Mouse (Mus musculus) lung, embryonic 15.5 days (tissue): Measurements from ENCODE around the gene P2rx2. TPM values are rescaled to one million over a fixed set of nuclear protein-coding genes. Genes with fewer than 3 reads are reported as not detected.

Source experiments
- ATAC-seq: fragments of 200-750 bp; cut with Nextera tagmentation; 2 replicates; pipeline ENCODE4 v1.8.0; 2017; ENCODE audit warnings: moderate number of reproducible peaks, borderline replicate concordance; ENCODE audit not compliant: low FRiP score, low TSS enrichment; ENCODE audit errors: extremely low read depth
- H3K27ac ChIP-seq: fragments of 300-500 bp; sonication (generic); 2 replicates; pipeline ENCODE4 v1.5.1; 2015; ENCODE audit warnings: moderate library complexity, mild to moderate bottlenecking, inconsistent platforms
- H3K27me3 ChIP-seq: fragments of 300-500 bp; sonication (generic); 2 replicates; pipeline ENCODE4 v1.6.1; 2015; ENCODE audit warnings: inconsistent platforms
- H3K36me3 ChIP-seq: fragments of 300-500 bp; sonication (generic); 2 replicates; pipeline ENCODE4 v1.6.1; 2015; ENCODE audit warnings: inconsistent platforms
- H3K4me1 ChIP-seq: fragments of 300-500 bp; sonication (generic); 2 replicates; pipeline ENCODE4 v1.6.1; 2015; ENCODE audit warnings: inconsistent platforms
- H3K4me2 ChIP-seq: fragments of 300-500 bp; sonication (generic); 2 replicates; pipeline ENCODE4 v1.6.1; 2015; ENCODE audit warnings: inconsistent platforms, mild to moderate bottlenecking, moderate library complexity
- H3K4me3 ChIP-seq: fragments of 300-500 bp; sonication (generic); 2 replicates; pipeline ENCODE4 v1.5.1; 2015; ENCODE audit warnings: mild to moderate bottlenecking, inconsistent platforms
- H3K9ac ChIP-seq: fragments of 300-500 bp; sonication (generic); 2 replicates; pipeline ENCODE4 v1.6.1; 2015; ENCODE audit warnings: inconsistent platforms
- H3K9me3 ChIP-seq: fragments of 300-500 bp; sonication (generic); 2 replicates; pipeline ENCODE4 v1.6.1; 2016; ENCODE audit warnings: inconsistent platforms
- WGBS: fragments of 180-500 bp; shearing (Covaris S2); methylation state at CpG from one replicate; pipeline ENCODE4 v1.1.7; 2015; 5-methylcytosine and 5-hydroxymethylcytosine counted together
- polyA plus RNA-seq: library from polyadenylated mRNA; unstranded; fragments of >200 nt; fragmentation: Nextera tagmentation; extraction: Ambion mirVana; gene quantifications from 2 replicates; pipeline ENCODE4 v1.2.1, GENCODE M21; 2015

Gene P2rx2
- polyA plus RNA-seq, 1 experiment from 2014 or later: 15.1 TPM

GRCm38 (mm10) chr5:110363822-110364545 lies 21.0 kb upstream of the P2rx2 start:
- Histone ChIP-seq H3K4me3 (peak overlapping the region; percentile 54), H3K9ac (0 out of 2 replicates have a peak overlapping the region, but pooled peaks have one; percentile 57), H3K27ac (peak overlapping the region; percentile 29; the same call in 1 of the 2 replicates), H3K27me3 (no peaks in the 10 kb centered on the region), H3K4me1 (peaks cover 4% of the 10 kb centered on the region; the same call in 1 of the 2 replicates), H3K4me2 (peak overlapping the region; percentile 94), H3K9me3 (no peaks in the 10 kb centered on the region), H3K36me3 (peaks cover 3% of the 10 kb centered on the region; the same call in 1 of the 2 replicates)
- WGBS: 38% methylated on average over 11 of the region's 11 CpGs
- no peak for ATAC-seq

GRCm38 (mm10) chr5:110363179-110363821 lies 20.3 kb upstream of the P2rx2 start:
- WGBS: 3% methylated on average over 66 of the region's 72 CpGs
- Histone ChIP-seq H3K4me3 (peak overlapping the region; percentile 54), H3K4me1 (peaks cover 4% of the 10 kb centered on the region; the same call in 1 of the 2 replicates), H3K9ac (peak overlapping the region; percentile 57), H3K9me3 (no peaks in the 10 kb centered on the region), H3K27me3 (no peaks in the 10 kb centered on the region), H3K4me2 (peak overlapping the region; percentile 94), H3K36me3 (peaks cover 3% of the 10 kb centered on the region; the same call in 1 of the 2 replicates), H3K27ac (peak overlapping the region; percentile 29; the same call in 1 of the 2 replicates)
- ATAC-seq: peak; percentile 79

- no peak overlapping the region for H3K27ac ChIP-seq
- H3K9ac ChIP-seq: peak overlapping the region; percentile 57
- under 1% methylated on average over 28 of the region's 28 CpGs for WGBS
- ATAC-seq: no peak
- no peaks in the 10 kb centered on the region for H3K9me3 ChIP-seq
- peak overlapping the region; percentile 94 for H3K4me2 ChIP-seq
- peaks cover 3% of the 10 kb centered on the region; the same call in 1 of the 2 replicates for H3K36me3 ChIP-seq
- peaks cover 4% of the 10 kb centered on the region; the same call in 1 of the 2 replicates for H3K4me1 ChIP-seq
- no peaks in the 10 kb centered on the region for H3K27me3 ChIP-seq
- H3K4me3 ChIP-seq: peak overlapping the region; percentile 54
Measured at GRCm38 (mm10) chr5:110362813-110363178, 19.8 kb upstream of the P2rx2 start.

- Histone ChIP-seq H3K4me2 (no peak overlapping the region), H3K9ac (no peak overlapping the region), H3K9me3 (no peaks in the 10 kb centered on the region), H3K4me1 (peaks cover 4% of the 10 kb centered on the region; the same call in 1 of the 2 replicates), H3K36me3 (no peaks in the 10 kb centered on the region), H3K27ac (no peak overlapping the region), H3K27me3 (no peaks in the 10 kb centered on the region), H3K4me3 (no peak overlapping the region)
- ATAC-seq: no peak
- WGBS: 73% methylated on average over 6 of the region's 6 CpGs
Measured at GRCm38 (mm10) chr5:110361465-110361864, 18.5 kb upstream of the P2rx2 start.

GRCm38 (mm10) chr5:110357531-110358179 lies 14.6 kb upstream of the P2rx2 start:
- Histone ChIP-seq H3K36me3 (no peaks in the 10 kb centered on the region), H3K9ac (no peak overlapping the region), H3K27me3 (no peaks in the 10 kb centered on the region), H3K9me3 (no peaks in the 10 kb centered on the region), H3K27ac (no peak overlapping the region), H3K4me1 (0 out of 2 replicates have a peak, but pooled peaks cover 3% of the 10 kb centered on the region), H3K4me2 (no peak overlapping the region), H3K4me3 (no peak overlapping the region)
- 39% methylated on average over 9 of the region's 9 CpGs for WGBS
- ATAC-seq: no peak

GRCm38 (mm10) chr5:110354716-110355115 lies 11.7 kb upstream of the P2rx2 start:
- Histone ChIP-seq H3K27ac (no peak overlapping the region), H3K4me3 (no peak overlapping the region), H3K4me1 (0 out of 2 replicates have a peak, but pooled peaks cover 3% of the 10 kb centered on the region), H3K9me3 (no peaks in the 10 kb centered on the region), H3K36me3 (no peaks in the 10 kb centered on the region), H3K9ac (no peak overlapping the region), H3K27me3 (no peaks in the 10 kb centered on the region), H3K4me2 (no peak overlapping the region)
- ATAC-seq: no peak
- 11% methylated on average over 7 of the region's 7 CpGs for WGBS

GRCm38 (mm10) chr5:110347006-110347405 lies 4.0 kb upstream of the P2rx2 start:
- Histone ChIP-seq H3K9ac (no peak overlapping the region), H3K27ac (no peak overlapping the region), H3K4me3 (no peak overlapping the region), H3K27me3 (peaks cover 15% of the 10 kb centered on the region; the same call in 1 of the 2 replicates), H3K4me1 (peaks cover 12% of the 10 kb centered on the region), H3K4me2 (no peak overlapping the region), H3K36me3 (no peaks in the 10 kb centered on the region), H3K9me3 (no peaks in the 10 kb centered on the region)
- no peak for ATAC-seq
- WGBS: 78% methylated on average over 8 of the region's 8 CpGs

GRCm38 (mm10) chr5:110345553-110345952 lies 2.5 kb upstream of the P2rx2 start:
- Histone ChIP-seq H3K9me3 (no peaks in the 10 kb centered on the region), H3K9ac (no peak overlapping the region), H3K4me1 (peaks cover 12% of the 10 kb centered on the region), H3K27ac (peak overlapping the region; percentile 74; the same call in 1 of the 2 replicates), H3K27me3 (peaks cover 21% of the 10 kb centered on the region), H3K36me3 (no peaks in the 10 kb centered on the region), H3K4me2 (no peak overlapping the region), H3K4me3 (no peak overlapping the region)
- 77% methylated on average over 4 of the region's 4 CpGs for WGBS
- ATAC-seq: no peak

GRCm38 (mm10) chr5:110344524-110344923 lies 1.5 kb upstream of the P2rx2 start, which contains the start of gene Lrcol1:
Gene Lrcol1 (plus strand): TSS chr5:110344730.
- Histone ChIP-seq H3K9me3 (no peaks in the 10 kb centered on the region), H3K4me3 (no peak within 1 kb of the TSS), H3K27ac (peak within 1 kb of the TSS; percentile 74), H3K36me3 (no peaks in the 10 kb centered on the region), H3K27me3 (peaks cover 21% of the 10 kb centered on the region), H3K4me2 (peak within 1 kb of the TSS; percentile 95), H3K4me1 (peaks cover 12% of the 10 kb centered on the region), H3K9ac (no peak within 1 kb of the TSS)
- ATAC-seq: peak; percentile 48; the same call in 1 of the 2 replicates
- 49% methylated on average over 4 of the region's 4 CpGs for WGBS

- H3K27ac ChIP-seq: no peak overlapping the region
- ATAC-seq: no peak; the same call in 1 of the 2 replicates
- H3K4me2 ChIP-seq: no peak overlapping the region
- peaks cover 12% of the 10 kb centered on the region for H3K4me1 ChIP-seq
- peaks cover 21% of the 10 kb centered on the region for H3K27me3 ChIP-seq
- peaks cover 40% of the 10 kb centered on the region for H3K36me3 ChIP-seq
- no peak overlapping the region for H3K9ac ChIP-seq
- no peaks in the 10 kb centered on the region for H3K9me3 ChIP-seq
- H3K4me3 ChIP-seq: no peak overlapping the region
- 75% methylated on average over 2 of the region's 2 CpGs for WGBS
Measured at GRCm38 (mm10) chr5:110338792-110339191, 4.2 kb downstream of the P2rx2 start.

GRCm38 (mm10) chr5:110330508-110330907 lies 12.5 kb downstream of the P2rx2 start:
- no peak overlapping the region for H3K9ac ChIP-seq
- ATAC-seq: no peak
- H3K27me3 ChIP-seq: no peaks in the 10 kb centered on the region
- H3K4me1 ChIP-seq: no peaks in the 10 kb centered on the region
- no peak overlapping the region for H3K4me2 ChIP-seq
- no peak overlapping the region for H3K27ac ChIP-seq
- H3K9me3 ChIP-seq: no peaks in the 10 kb centered on the region
- no peak overlapping the region for H3K4me3 ChIP-seq
- peaks cover 74% of the 10 kb centered on the region for H3K36me3 ChIP-seq
- WGBS: 67% methylated on average over 3 of the region's 3 CpGs
